Mouse (Mus musculus): ENCODE results near the gene Gcnt4. TPM values are rescaled to one million over a fixed set of nuclear protein-coding genes. Genes with fewer than 3 reads are reported as not detected.

The Gcnt4 gene
- total and polyA plus RNA-seq, 3 experiments: not detected

- H3K9me3 ChIP-seq (replicated peaks; ENCODE audit: low read length): no peaks in the 10 kb centered on the region
- no peak for DNase-seq (ENCODE audit: extremely low read depth)
- no peak overlapping the region for H3K4me2 ChIP-seq (ENCODE audit: insufficient read depth, low read depth, poor library complexity, severe bottlenecking)
- no peaks in the 10 kb centered on the region for H3K4me1 ChIP-seq (ENCODE audit: control insufficient read depth in 1 of 2, insufficient read depth in 2 of 2)
- H3K79me2 ChIP-seq (replicated peaks; ENCODE audit: control insufficient read depth, extremely low read depth, insufficient read depth, poor library complexity, severe bottlenecking): no peaks in the 10 kb centered on the region
- H3K4me3 ChIP-seq (replicated peaks in 1 of 3; ENCODE audit: low read depth in 2 of 3, low read length in 2 of 3, poor library complexity in 1 of 3): no peak overlapping the region
- no peak for TF ChIP-seq NELFE (IDR thresholded peaks at IDR 0.05; ENCODE audit: low read depth, low read length)
- no peak for TF ChIP-seq ETS1 (conservative IDR thresholded peaks at IDR 0.05; ENCODE audit: low read depth, low read length)
- TF ChIP-seq MEF2A (IDR thresholded peaks at IDR 0.05; ENCODE audit: borderline replicate concordance, low read depth, low read length): no peak
- no peak for TF ChIP-seq KAT2A (IDR thresholded peaks at IDR 0.05; ENCODE audit: insufficient replicate concordance, low read length)
- no peak for TF ChIP-seq JUN (IDR thresholded peaks at IDR 0.05; ENCODE audit: insufficient read depth, low read depth, low read length)
- no peak for TF ChIP-seq CHD1 (IDR thresholded peaks at IDR 0.05; ENCODE audit: low read depth, low read length)
- H3K36me3 ChIP-seq (replicated peaks in 1 of 2; ENCODE audit: control insufficient read depth in 1 of 2, insufficient read depth in 1 of 2, low read length in 1 of 2): no peaks in the 10 kb centered on the region
- dilution Hi-C loops (cut with MboI; ENCODE audit: extremely low pct_ligation_motif_present, extremely low pct_unique_long_range_greater_than_20kb, low sequenced_read_pairs): no loop called here
- no peak overlapping the region for H3K9ac ChIP-seq (ENCODE audit: insufficient read depth, low read depth)
- H3K27ac ChIP-seq (ENCODE audit: insufficient read depth, low read depth): no peak overlapping the region
- in situ Hi-C loops (cut with MboI; ENCODE audit: low pct_ligation_motif_present, low pct_unique_long_range_greater_than_20kb, low sequenced_read_pairs): no loop called here
- no peaks in the 10 kb centered on the region for H3K27me3 ChIP-seq (replicated peaks)
Measured at GRCm38 (mm10) chr13:96976986-96977595, 52.6 kb downstream of the Gcnt4 start.

DNA sequence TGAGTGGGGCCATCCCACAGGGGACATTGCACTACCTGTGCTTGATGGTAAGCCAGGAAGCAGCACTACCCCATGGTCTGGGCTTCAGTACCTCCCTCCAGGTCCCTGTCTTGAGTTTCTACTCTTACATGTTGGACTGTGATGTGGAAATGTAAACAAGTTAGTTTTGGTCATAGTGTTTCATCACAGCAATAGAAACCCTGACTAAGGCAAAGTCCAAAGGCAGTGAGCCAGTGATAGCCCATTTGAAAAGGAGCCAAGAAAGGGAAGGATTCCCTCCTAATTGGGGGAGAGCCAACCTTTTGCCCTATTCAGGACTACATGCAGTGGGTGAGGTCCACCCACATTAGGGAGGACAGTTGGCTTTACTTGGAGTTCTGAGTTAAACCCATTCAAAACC, 56.1 kb downstream of the Gcnt4 start:
- TF ChIP-seq KAT2A (IDR thresholded peaks at IDR 0.05; ENCODE audit: insufficient replicate concordance, low read length) (no peak), JUND (conservative IDR thresholded peaks at IDR 0.05; ENCODE audit: low read depth, low read length) (no peak), TCF12 (IDR thresholded peaks at IDR 0.05; ENCODE audit: low read depth, low read length) (no peak), UBTF (IDR thresholded peaks at IDR 0.05; ENCODE audit: low read depth, low read length) (no peak), TBP (conservative IDR thresholded peaks at IDR 0.05; ENCODE audit: low read depth, low read length) (no peak), RCOR1 (conservative IDR thresholded peaks at IDR 0.05; ENCODE audit: low read depth, low read length) (no peak), NRF1 (IDR thresholded peaks at IDR 0.05; ENCODE audit: low read depth, low read length) (no peak), MXI1 (IDR thresholded peaks at IDR 0.05; ENCODE audit: low read depth, low read length) (no peak), IRF4 (IDR thresholded peaks at IDR 0.05; ENCODE audit: low read depth, low read length) (no peak), ETS1 (conservative IDR thresholded peaks at IDR 0.05; ENCODE audit: low read depth, low read length) (no peak)
- Histone ChIP-seq H3K4me1 (ENCODE audit: control insufficient read depth in 1 of 2, insufficient read depth in 2 of 2) (no peaks in the 10 kb centered on the region; a peak in 1 of 4 replicates), H3K79me2 (replicated peaks; ENCODE audit: control insufficient read depth, extremely low read depth, insufficient read depth, poor library complexity, severe bottlenecking) (no peaks in the 10 kb centered on the region), H3K9me3 (replicated peaks; ENCODE audit: low read length) (no peaks in the 10 kb centered on the region), H3K9ac (ENCODE audit: insufficient read depth, low read depth) (no peak overlapping the region), H3K36me3 (replicated peaks in 1 of 2; ENCODE audit: control insufficient read depth in 1 of 2, insufficient read depth in 1 of 2, low read length in 1 of 2) (no peaks in the 10 kb centered on the region), H3K4me2 (ENCODE audit: insufficient read depth, low read depth, poor library complexity, severe bottlenecking) (no peak overlapping the region), H3K4me3 (replicated peaks in 1 of 3; ENCODE audit: low read depth in 2 of 3, low read length in 2 of 3, poor library complexity in 1 of 3) (no peak overlapping the region), H3K27ac (ENCODE audit: insufficient read depth, low read depth) (no peak overlapping the region), H3K27me3 (replicated peaks) (no peaks in the 10 kb centered on the region)
- in situ Hi-C loops (cut with MboI; ENCODE audit: low pct_ligation_motif_present, low pct_unique_long_range_greater_than_20kb, low sequenced_read_pairs) (no loop called here), dilution Hi-C loops (cut with MboI; ENCODE audit: extremely low pct_ligation_motif_present, extremely low pct_unique_long_range_greater_than_20kb, low sequenced_read_pairs) (no loop called here)
- no peak for DNase-seq (ENCODE audit: extremely low read depth)

Measured in CH12.LX (cell line).